In genomic region chr11:33122575-33123268, GRCm38 (mm10) we compare ENCODE assay signal across 8 mouse cellular contexts. TPM values are rescaled to one million over a fixed set of nuclear protein-coding genes. Genes with fewer than 3 reads are reported as not detected.
A peak's percentile ranks its signal among the peaks of the same experiment; 100 is the strongest.
DNase-seq lines count a peak whose midpoint lies in the region; ATAC-seq and TF ChIP-seq lines count a peak whose summit lies in the region.

No protein-coding gene starts in this region.

- no peak overlapping the region for H3K27ac ChIP-seq in lung, postnatal 0 days (ENCODE audit: low read length)
- H3K27ac ChIP-seq in heart, adult 2 months: no peak overlapping the region
- no peak overlapping the region for H3K27ac ChIP-seq in cerebellum, adult 2 months (ENCODE audit: insufficient read depth, low read length)

- no peaks in the 10 kb centered on the region for H3K4me1 ChIP-seq in lung, postnatal 0 days (ENCODE audit: insufficient read depth, low read depth, low read length)
- no peaks in the 10 kb centered on the region; the same call in 1 of the 2 replicates for H3K4me1 ChIP-seq in heart, adult 2 months (ENCODE audit: control insufficient read depth, insufficient read depth, low read length)
- no peaks in the 10 kb centered on the region; the same call in 1 of the 2 replicates for H3K4me1 ChIP-seq in cerebellum, adult 2 months (ENCODE audit: control insufficient read depth, insufficient read depth, low read length)

- H3K9ac ChIP-seq in lung, postnatal 0 days (replicated peaks; ENCODE audit: low read depth): no peak overlapping the region
- H3K9ac ChIP-seq in heart, adult 2 months (ENCODE audit: low read depth, low read length): peak overlapping the region; percentile 13

- 2% methylated on average over 35 of the region's 37 CpGs for WGBS in lung, postnatal 0 days
- WGBS in heart, adult 2 months: 13% methylated on average over 37 of the region's 37 CpGs
- 7% methylated on average over 37 of the region's 37 CpGs for WGBS in cerebellum, adult 2 months

- no peak for TF ChIP-seq POLR2A in heart, adult 2 months (IDR thresholded peaks at IDR 0.05; ENCODE audit: insufficient read depth, low read depth, low read length)
- TF ChIP-seq POLR2A in cerebellum, adult 2 months (IDR thresholded peaks at IDR 0.05; ENCODE audit: borderline replicate concordance, insufficient read depth, low read length): no peak

- TF ChIP-seq CTCF in lung, postnatal 0 days (IDR thresholded peaks at IDR 0.05): peak; percentile 40
- peak; percentile 23; the same call in 1 of the 2 replicates for TF ChIP-seq CTCF in heart, adult 2 months (IDR thresholded peaks at IDR 0.05)
- no peak for TF ChIP-seq CTCF in cerebellum, adult 2 months (IDR thresholded peaks at IDR 0.05; ENCODE audit: borderline replicate concordance, insufficient read depth, low read depth, low read length)

- no peak for TF ChIP-seq EP300 in lung, postnatal 0 days (IDR thresholded peaks at IDR 0.05)
- TF ChIP-seq EP300 in heart, adult 2 months (IDR thresholded peaks at IDR 0.05; ENCODE audit: insufficient read depth, low read depth, low read length): no peak

- DNase-seq in lung, postnatal 0 days (ENCODE audit: low spot score): peak; percentile 63
- no peak for DNase-seq in lung, postnatal 25 days (ENCODE audit: low spot score)
- peak in 1 of 2 experiments; percentile 40 for DNase-seq in heart, adult 2 months
- peak; percentile 53 for DNase-seq in kidney, adult 18-20 months
- DNase-seq in lung, postnatal 4 days: peak; percentile 48 to 61
- DNase-seq in cerebellum, adult 11-12 months: no peak
- DNase-seq in thymus, adult 18-20 months: no peak
- DNase-seq in cerebellum, adult 2 months: no peak

- H3K4me3 ChIP-seq in lung, postnatal 0 days (ENCODE audit: low read depth, low read length): peak overlapping the region; percentile 26
- H3K4me3 ChIP-seq in heart, adult 2 months: peak overlapping the region; percentile 28; the same call in 1 of the 2 replicates
- no peak overlapping the region for H3K4me3 ChIP-seq in cerebellum, adult 2 months (replicated peaks; ENCODE audit: insufficient read depth, low read depth, low read length)

- intact Hi-C loops in heart, adult 2 months (cut with DNase I): no loop called here

- H3K36me3 ChIP-seq in lung, postnatal 0 days (ENCODE audit: insufficient read depth, low read length): no peaks in the 10 kb centered on the region
- no peaks in the 10 kb centered on the region for H3K36me3 ChIP-seq in heart, adult 2 months (ENCODE audit: control insufficient read depth, insufficient read depth, low read length)

- no peaks in the 10 kb centered on the region for H3K9me3 ChIP-seq in lung, postnatal 0 days (ENCODE audit: low read length)

- H3K4me2 ChIP-seq in lung, postnatal 0 days (replicated peaks; ENCODE audit: low read depth, low read length): peak overlapping the region; percentile 58

- ATAC-seq in lung, postnatal 0 days: peak; percentile 76

- H3K27me3 ChIP-seq in lung, postnatal 0 days (replicated peaks; ENCODE audit: insufficient read depth, low read length): no peaks in the 10 kb centered on the region
- no peaks in the 10 kb centered on the region for H3K27me3 ChIP-seq in heart, adult 2 months (ENCODE audit: control insufficient read depth, insufficient read depth, low read length)
- peaks cover 3% of the 10 kb centered on the region; the same call in 1 of the 2 replicates for H3K27me3 ChIP-seq in cerebellum, adult 2 months (ENCODE audit: control insufficient read depth, insufficient read depth, low read length)

- no peaks in the 10 kb centered on the region for H3K79me2 ChIP-seq in heart, adult 2 months (replicated peaks; ENCODE audit: control insufficient read depth, insufficient read depth, low read length)

RNA-seq across cellular contexts. Expression of gene Fgf18, which starts 24.5 kb away (rescaled TPM):
- polyA plus RNA-seq in lung, postnatal 0 days (2015; fragmentation: Nextera tagmentation; extraction: Ambion mirVana): 19.5 and 20.6 TPM in 2 replicates
- total RNA-seq in heart, adult 2 months (2021): 1 to 10 TPM; 3.3 to 4.1 TPM
- 3.0 and 3.7 TPM in 2 replicates for polyA plus RNA-seq in heart, adult 2 months (2012; rRNA removed)
- polyA plus RNA-seq in cerebellum, adult 2 months (2012; rRNA removed): 5.4 and 7.2 TPM in 2 replicates

RNA-seq across cellular contexts. Expression of gene Npm1, which starts 40.3 kb away (rescaled TPM):
- 277 and 284 TPM in 2 replicates for polyA plus RNA-seq in lung, postnatal 0 days (2015; fragmentation: Nextera tagmentation; extraction: Ambion mirVana)
- total RNA-seq in heart, adult 2 months (2021): 100 to 1,000 TPM; 136 to 161 TPM
- 57.6 and 101 TPM in 2 replicates for polyA plus RNA-seq in heart, adult 2 months (2012; rRNA removed)
- 255 and 267 TPM in 2 replicates for polyA plus RNA-seq in cerebellum, adult 2 months (2012; rRNA removed)

Comparison
In these comparisons a context has a peak if more than half of its experiments do, and no peak if none do; other contexts are left out.
1. DNase-seq: peak in lung, postnatal 0 days (single experiment), kidney, adult 18-20 months (single experiment) and lung, postnatal 4 days (2 of 2); none in lung, postnatal 25 days (single experiment), cerebellum, adult 11-12 months (single experiment), thymus, adult 18-20 months (0 of 2) and cerebellum, adult 2 months (0 of 2).